Mouse (Mus musculus) heart, embryonic 16.5 days (tissue): ENCODE data around the gene C130074G19Rik. TPM values are rescaled to one million over a fixed set of nuclear protein-coding genes. Genes with fewer than 3 reads are reported as not detected.

ENCODE experiments used
- ATAC-seq: fragments of 200-750 bp; cut with Nextera tagmentation; replicated peaks from 2 replicates; pipeline ENCODE4 v1.8.0; 2017; ENCODE audit warnings: moderate number of reproducible peaks; ENCODE audit not compliant: insufficient read depth, low FRiP score; ENCODE audit errors: extremely low read depth
- H3K27ac ChIP-seq: fragments of 300-500 bp; sonication (generic); 2 replicates; pipeline ENCODE4 v1.5.1; 2014; ENCODE audit warnings: mild to moderate bottlenecking, low read length, control low read depth, moderate library complexity
- H3K27me3 ChIP-seq: fragments of 300-500 bp; sonication (generic); 2 replicates; pipeline ENCODE4 v1.6.1; 2014; ENCODE audit warnings: low read length, mixed read lengths; ENCODE audit not compliant: control insufficient read depth, insufficient read depth
- H3K36me3 ChIP-seq: fragments of 300-500 bp; sonication (generic); 2 replicates; pipeline ENCODE4 v1.6.1; 2014; ENCODE audit not compliant: control insufficient read depth, insufficient read depth
- H3K4me1 ChIP-seq: fragments of 300-500 bp; sonication (generic); 2 replicates; pipeline ENCODE4 v1.6.1; 2014; ENCODE audit warnings: low read length, mixed read lengths; ENCODE audit not compliant: control insufficient read depth, insufficient read depth
- H3K4me2 ChIP-seq: fragments of 300-500 bp; sonication (generic); 2 replicates; pipeline ENCODE4 v1.6.1; 2014; ENCODE audit warnings: low read depth, mild to moderate bottlenecking, control low read depth, low read length
- H3K4me3 ChIP-seq: fragments of 300-500 bp; sonication (generic); 2 replicates; pipeline ENCODE4 v1.5.1; 2014; ENCODE audit warnings: mild to moderate bottlenecking, control low read depth, low read length
- H3K9ac ChIP-seq: fragments of 300-500 bp; sonication (generic); 2 replicates; pipeline ENCODE4 v1.6.1; 2014; ENCODE audit warnings: low read length, control low read depth
- H3K9me3 ChIP-seq: fragments of 300-500 bp; sonication (generic); replicated peaks from 2 replicates; pipeline ENCODE4 v1.6.1; 2016; ENCODE audit warnings: low read length; ENCODE audit not compliant: control insufficient read depth
- WGBS: fragments of 180-500 bp; shearing (Covaris S2); extraction: QIAGEN DNeasy Blood & Tissue Kit; methylation state at CpG from one replicate; pipeline ENCODE4 v1.1.7; 2014; 5-methylcytosine and 5-hydroxymethylcytosine counted together
- polyA plus RNA-seq: library from polyadenylated mRNA; unstranded; fragments of >200 nt; fragmentation: Nextera tagmentation; extraction: Ambion mirVana; gene quantifications from 2 replicates; pipeline ENCODE4 v1.2.1, GENCODE M21; 2015

C130074G19Rik gene
- polyA plus RNA-seq, 1 experiment from 2014 or later, result 1.1 TPM

DNA sequence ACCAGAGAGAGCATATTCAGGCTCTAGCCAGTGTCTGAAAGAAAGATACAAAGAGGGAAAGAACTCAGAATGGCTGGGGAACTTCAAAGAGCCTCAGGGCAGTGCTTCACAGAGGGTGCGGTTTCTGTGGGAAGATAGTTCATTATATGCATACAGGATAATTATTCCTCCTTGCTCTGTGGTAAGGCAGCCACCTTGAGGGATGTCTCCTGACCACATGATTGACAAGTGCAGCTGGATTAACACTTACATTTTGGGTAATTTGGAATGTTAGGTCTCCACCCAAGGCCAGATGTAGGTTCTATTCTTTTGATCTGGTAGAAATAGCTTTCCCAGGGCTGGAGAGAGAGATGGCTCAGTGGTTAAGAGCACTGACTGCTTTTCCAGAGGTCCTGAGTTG, 3.1 kb upstream of the C130074G19Rik start:
- H3K4me2 ChIP-seq, result no peak overlapping the region
- no peak overlapping the region for H3K9ac ChIP-seq
- WGBS, result 71% methylated on average over 1 of the region's 1 CpGs
- no peaks in the 10 kb centered on the region for H3K36me3 ChIP-seq
- ATAC-seq, result no peak
- no peak overlapping the region for H3K4me3 ChIP-seq
- no peak overlapping the region for H3K27ac ChIP-seq
- H3K27me3 ChIP-seq, result peaks cover 20% of the 10 kb centered on the region
- H3K4me1 ChIP-seq, result peaks cover 4% of the 10 kb centered on the region; the same call in 1 of the 2 replicates
- H3K9me3 ChIP-seq, result no peaks in the 10 kb centered on the region

DNA sequence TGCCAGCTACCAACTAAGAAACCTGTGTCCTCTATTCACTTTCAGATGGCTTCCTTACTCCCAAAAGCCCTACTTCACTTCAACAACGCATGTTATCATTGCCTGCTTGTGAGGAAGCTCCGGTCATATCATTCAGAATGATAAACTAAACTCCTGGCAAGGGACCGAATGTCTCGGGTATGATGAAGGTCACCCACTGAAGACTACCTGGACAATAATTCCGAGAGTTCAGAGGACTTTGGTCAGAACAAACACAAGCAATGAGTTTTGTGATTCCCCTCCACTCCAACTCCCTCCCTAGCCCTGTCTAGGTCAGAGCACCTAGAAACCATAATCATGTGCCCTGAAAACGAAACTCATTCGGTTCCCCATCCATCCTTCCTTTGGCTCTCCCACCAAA, 1.2 kb downstream of the C130074G19Rik start:
- peak overlapping the region; percentile 62; the same call in 1 of the 2 replicates for H3K9ac ChIP-seq
- no peaks in the 10 kb centered on the region for H3K36me3 ChIP-seq
- ATAC-seq, result no peak
- H3K4me2 ChIP-seq, result peak overlapping the region; percentile 88
- peaks cover 25% of the 10 kb centered on the region for H3K27me3 ChIP-seq
- H3K9me3 ChIP-seq, result no peaks in the 10 kb centered on the region
- H3K4me3 ChIP-seq, result peak overlapping the region; percentile 66
- no peak overlapping the region for H3K27ac ChIP-seq
- H3K4me1 ChIP-seq, result peaks cover 4% of the 10 kb centered on the region; the same call in 1 of the 2 replicates
- 54% methylated on average over 7 of the region's 7 CpGs for WGBS

DNA sequence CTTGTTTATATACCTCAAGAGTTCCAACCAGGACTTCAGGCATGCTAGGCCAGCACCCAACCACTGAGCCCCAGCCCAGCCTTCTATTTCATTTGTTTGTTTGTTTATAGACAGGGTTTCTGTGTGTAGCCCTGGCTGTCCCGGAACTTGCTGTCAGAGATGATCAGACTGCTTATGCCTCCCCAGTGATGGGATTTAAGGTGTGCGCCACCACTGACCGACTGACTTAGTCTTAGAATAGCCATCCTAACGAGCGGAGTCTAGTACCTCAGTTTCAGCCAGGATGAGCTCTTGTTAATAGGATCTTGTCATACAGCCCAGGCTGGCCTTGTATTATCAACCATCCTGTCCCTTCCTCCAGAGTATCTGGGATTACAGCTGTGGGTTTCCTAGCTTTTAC, 1.8 kb downstream of the C130074G19Rik start:
- H3K27ac ChIP-seq, result no peak overlapping the region
- peak overlapping the region; percentile 66 for H3K4me3 ChIP-seq
- H3K4me2 ChIP-seq, result peak overlapping the region; percentile 88
- 88% methylated on average over 5 of the region's 5 CpGs for WGBS
- no peaks in the 10 kb centered on the region for H3K9me3 ChIP-seq
- H3K9ac ChIP-seq, result no peak overlapping the region
- peaks cover 25% of the 10 kb centered on the region for H3K27me3 ChIP-seq
- ATAC-seq, result no peak
- no peaks in the 10 kb centered on the region for H3K36me3 ChIP-seq
- H3K4me1 ChIP-seq, result peaks cover 4% of the 10 kb centered on the region; the same call in 1 of the 2 replicates

DNA sequence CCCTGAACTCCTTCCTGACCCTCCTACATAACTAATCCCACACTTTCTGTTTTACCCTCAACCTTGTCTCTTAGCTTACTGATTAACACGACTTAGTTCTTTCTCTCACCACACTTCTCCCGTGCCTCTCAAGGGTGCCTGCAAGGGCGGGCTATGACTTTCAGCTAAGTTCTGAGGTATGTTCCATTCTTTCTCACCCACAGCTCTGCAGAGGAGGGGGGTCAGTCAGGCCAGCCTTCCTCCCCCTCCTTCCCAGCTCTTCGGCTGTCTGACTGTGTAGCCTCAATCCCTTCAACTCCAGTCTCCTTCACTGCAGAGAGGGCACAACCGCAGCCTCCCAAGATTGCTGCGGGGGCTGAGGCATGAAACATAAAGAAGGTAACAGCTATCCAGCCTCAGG, 4.2 kb downstream of the C130074G19Rik start:
- Histone ChIP-seq H3K4me2 (no peak overlapping the region), H3K4me1 (peaks cover 4% of the 10 kb centered on the region; the same call in 1 of the 2 replicates), H3K36me3 (no peaks in the 10 kb centered on the region), H3K4me3 (no peak overlapping the region), H3K9ac (no peak overlapping the region), H3K27ac (no peak overlapping the region), H3K27me3 (peaks cover 22% of the 10 kb centered on the region), H3K9me3 (no peaks in the 10 kb centered on the region)
- WGBS, result 75% methylated on average over 6 of the region's 6 CpGs
- no peak for ATAC-seq

DNA sequence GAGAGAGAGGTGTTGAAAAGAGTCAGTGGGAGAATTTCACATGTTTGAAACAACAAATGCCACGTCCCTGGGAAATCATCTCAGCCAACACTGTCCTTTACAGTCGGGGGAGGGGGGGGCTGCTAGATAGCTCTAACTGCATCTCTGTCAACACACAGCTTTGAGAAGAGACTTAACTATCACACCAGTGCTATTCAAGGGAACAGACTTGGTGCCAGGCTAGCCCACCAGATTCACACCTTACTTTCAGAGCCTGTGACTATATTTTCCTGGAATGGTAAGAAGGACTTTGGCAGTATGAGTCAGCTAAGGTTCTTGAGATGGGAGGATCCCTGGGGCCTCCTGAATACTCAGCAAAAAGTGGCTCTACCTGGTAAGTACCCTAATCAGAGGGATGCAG, 5.7 kb downstream of the C130074G19Rik start:
- Histone ChIP-seq H3K36me3 (no peaks in the 10 kb centered on the region), H3K4me1 (peaks cover 2% of the 10 kb centered on the region; the same call in 1 of the 2 replicates), H3K27ac (no peak overlapping the region), H3K4me3 (no peak overlapping the region), H3K27me3 (peaks cover 16% of the 10 kb centered on the region), H3K9ac (no peak overlapping the region), H3K9me3 (no peaks in the 10 kb centered on the region), H3K4me2 (no peak overlapping the region)
- ATAC-seq, result no peak
- WGBS, result 55% methylated on average over 2 of the region's 2 CpGs

DNA sequence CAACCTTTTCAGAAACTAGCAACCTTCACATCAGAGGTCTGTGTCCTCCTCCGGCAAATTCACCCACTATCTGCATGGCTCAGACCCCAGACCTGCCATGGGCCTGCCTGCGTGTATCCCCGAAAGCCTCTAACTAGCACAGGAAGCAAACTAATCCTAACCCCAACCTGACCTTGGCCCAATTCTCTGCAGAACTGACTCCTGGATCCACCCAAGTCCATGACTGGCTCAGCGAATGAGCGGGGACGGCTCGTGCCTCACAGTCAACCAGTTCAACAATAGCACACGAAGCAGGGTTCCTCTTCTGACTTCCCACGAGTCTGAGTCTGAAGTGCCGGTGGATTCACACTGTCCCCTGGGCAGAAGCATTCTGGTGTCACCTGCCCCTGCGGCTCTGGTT, 9.1 kb downstream of the C130074G19Rik start:
- no peaks in the 10 kb centered on the region for H3K4me1 ChIP-seq
- H3K4me3 ChIP-seq, result no peak overlapping the region
- H3K27me3 ChIP-seq, result no peaks in the 10 kb centered on the region
- H3K4me2 ChIP-seq, result no peak overlapping the region
- no peak overlapping the region for H3K9ac ChIP-seq
- ATAC-seq, result no peak
- H3K36me3 ChIP-seq, result no peaks in the 10 kb centered on the region
- 80% methylated on average over 11 of the region's 11 CpGs for WGBS
- no peak overlapping the region for H3K27ac ChIP-seq
- H3K9me3 ChIP-seq, result no peaks in the 10 kb centered on the region

DNA sequence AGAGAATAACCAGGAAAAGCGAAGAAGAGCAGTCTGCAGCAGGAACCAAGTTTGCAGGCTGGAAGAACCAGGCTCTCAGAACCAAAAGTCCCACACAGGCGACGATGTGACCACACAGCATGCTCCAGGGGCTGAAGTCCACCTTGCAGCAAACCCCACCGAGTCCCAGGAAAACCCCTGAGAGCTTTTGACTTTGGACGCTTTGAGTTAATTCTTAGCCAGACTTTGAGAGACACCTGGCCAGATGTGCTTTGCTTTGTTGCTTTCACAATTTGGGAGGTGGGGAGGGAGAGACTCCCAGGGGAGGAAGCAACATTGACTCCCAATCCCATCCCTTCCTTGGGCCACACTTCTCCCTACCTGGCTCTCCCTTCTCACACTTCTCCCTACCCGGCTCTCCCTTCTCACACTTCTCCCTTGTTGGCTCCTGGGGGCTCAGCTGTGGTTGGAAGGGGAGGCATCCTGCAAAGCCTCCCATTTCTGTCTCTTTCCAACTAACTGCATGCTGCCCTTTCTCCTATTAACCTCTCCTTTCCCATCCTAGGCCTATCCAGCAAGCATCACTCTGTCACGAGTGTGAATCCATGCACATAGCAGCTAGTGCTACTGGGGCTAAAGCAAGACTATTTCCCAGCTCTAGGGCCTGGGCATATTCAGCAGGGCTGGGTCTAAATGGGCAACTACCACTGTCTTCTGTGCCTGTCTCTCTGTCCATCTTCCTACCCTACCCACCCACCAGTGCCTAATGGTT, 10.8 kb downstream of the C130074G19Rik start:
- Histone ChIP-seq H3K9me3 (no peaks in the 10 kb centered on the region), H3K9ac (no peak overlapping the region), H3K27ac (no peak overlapping the region), H3K4me1 (no peaks in the 10 kb centered on the region), H3K27me3 (no peaks in the 10 kb centered on the region), H3K4me3 (no peak overlapping the region), H3K36me3 (no peaks in the 10 kb centered on the region), H3K4me2 (no peak overlapping the region)
- 69% methylated on average over 7 of the region's 7 CpGs for WGBS
- no peak for ATAC-seq

DNA sequence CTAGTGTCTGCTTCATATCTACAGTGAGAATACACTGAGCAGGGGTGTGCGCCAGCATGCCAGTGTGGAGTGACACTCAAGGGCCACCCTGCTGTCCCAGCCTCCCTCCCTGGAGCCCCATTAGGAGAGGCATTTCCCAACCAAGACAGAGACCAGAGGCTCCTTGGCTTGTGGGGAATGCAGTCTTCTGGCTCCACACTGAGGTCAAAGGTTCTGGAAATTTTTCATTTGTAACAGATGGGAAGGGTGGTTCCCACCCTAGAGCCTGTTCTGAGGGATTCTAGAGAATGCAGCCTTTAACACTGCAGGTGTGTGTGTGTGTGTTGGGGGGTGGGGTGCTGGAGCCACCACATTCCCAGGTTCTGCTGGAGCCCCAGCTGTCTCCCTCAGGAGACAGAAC, 11.5 kb downstream of the C130074G19Rik start:
- H3K27ac ChIP-seq, result no peak overlapping the region
- 74% methylated on average over 1 of the region's 1 CpGs for WGBS
- no peaks in the 10 kb centered on the region for H3K4me1 ChIP-seq

DNA sequence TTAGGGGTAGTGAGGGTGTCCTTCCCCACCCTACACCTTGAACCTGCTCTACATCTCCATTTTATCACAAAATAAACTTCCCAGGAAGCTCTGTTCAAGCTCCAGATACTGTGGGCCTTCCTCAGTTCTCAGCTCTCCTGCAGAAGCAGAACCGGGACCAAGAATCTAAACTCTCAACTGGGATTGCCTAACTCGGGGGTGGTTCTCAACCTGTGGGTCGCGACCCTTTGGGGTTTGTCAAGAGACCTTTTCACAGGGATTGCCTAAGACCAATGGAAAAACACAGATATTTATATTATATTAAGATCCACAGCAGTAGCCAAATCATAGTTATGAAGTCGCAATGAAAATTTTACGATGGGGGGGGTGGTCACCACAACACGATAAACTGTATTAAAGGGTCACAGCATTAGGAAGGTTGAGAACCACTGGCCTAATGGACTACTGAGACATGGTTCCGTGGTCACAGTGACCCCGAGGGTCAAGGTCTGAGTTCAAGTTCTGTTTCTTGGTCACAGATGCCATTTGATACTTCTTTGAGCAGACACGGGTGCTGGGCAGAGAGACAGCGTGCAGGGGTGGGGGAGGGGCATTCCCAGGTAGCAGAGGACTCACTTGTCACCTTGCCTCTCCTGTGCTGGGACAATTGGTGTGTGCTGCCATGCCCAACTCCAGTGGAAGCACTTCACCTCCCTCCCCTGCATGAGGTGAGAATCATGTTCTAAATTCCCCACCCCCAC, 12.2 kb downstream of the C130074G19Rik start:
- H3K27me3 ChIP-seq, result no peaks in the 10 kb centered on the region
- no peak overlapping the region for H3K4me3 ChIP-seq
- no peaks in the 10 kb centered on the region for H3K9me3 ChIP-seq
- H3K27ac ChIP-seq, result no peak overlapping the region
- 72% methylated on average over 11 of the region's 11 CpGs for WGBS
- no peak overlapping the region for H3K4me2 ChIP-seq
- H3K4me1 ChIP-seq, result no peaks in the 10 kb centered on the region
- H3K9ac ChIP-seq, result no peak overlapping the region
- ATAC-seq, result no peak
- H3K36me3 ChIP-seq, result no peaks in the 10 kb centered on the region

More for the DNA sequence above, 11.5 kb downstream of the C130074G19Rik start:
- Histone ChIP-seq H3K9ac (no peak overlapping the region), H3K9me3 (no peaks in the 10 kb centered on the region), H3K27me3 (no peaks in the 10 kb centered on the region), H3K4me3 (no peak overlapping the region), H3K36me3 (no peaks in the 10 kb centered on the region), H3K4me2 (no peak overlapping the region)
- ATAC-seq, result no peak
